Mouse (Mus musculus) testis, postnatal 14 days (tissue): ENCODE measurements around the gene Cgref1.
A peak's percentile ranks its signal among the peaks of the same experiment; 100 is the strongest.

Experiments
- DNase-seq: peaks from one replicate; pipeline ENCODE4 v3.0.0; 2021; ENCODE audit warnings: low spot score

Cgref1 gene

GRCm38 (mm10) chr5:30917348-30917747 lies 28.0 kb downstream of the Cgref1 start:
- no peak for DNase-seq

GRCm38 (mm10) chr5:30916841-30917240 lies 28.6 kb downstream of the Cgref1 start:
- DNase-seq = no peak

GRCm38 (mm10) chr5:30915974-30916433 lies 29.4 kb downstream of the Cgref1 start:
- peak; percentile 86 for DNase-seq

GRCm38 (mm10) chr5:30915456-30915855 lies 29.9 kb downstream of the Cgref1 start:
- no peak for DNase-seq

GRCm38 (mm10) chr5:30914849-30915248 lies 30.5 kb downstream of the Cgref1 start:
- DNase-seq = no peak

GRCm38 (mm10) chr5:30914101-30914635 lies 31.2 kb downstream of the Cgref1 start:
- no peak for DNase-seq

- peak; percentile 52 for DNase-seq
Observed at GRCm38 (mm10) chr5:30913060-30913841, 32.1 kb downstream of the Cgref1 start, which contains the start of gene Emilin1. Emilin1 (plus strand) TSS chr5:30913402.

- DNase-seq = no peak
Observed at GRCm38 (mm10) chr5:30912156-30912555, 33.2 kb downstream of the Cgref1 start.

GRCm38 (mm10) chr5:30910481-30910880 lies 34.9 kb downstream of the Cgref1 start:
- DNase-seq = no peak

GRCm38 (mm10) chr5:30909863-30910262 lies 35.5 kb downstream of the Cgref1 start:
- DNase-seq = no peak

GRCm38 (mm10) chr5:30909300-30909659 lies 36.1 kb downstream of the Cgref1 start:
- no peak for DNase-seq

- DNase-seq = peak; percentile 53
Observed at GRCm38 (mm10) chr5:30908426-30909299, 36.7 kb downstream of the Cgref1 start.

GRCm38 (mm10) chr5:30907413-30908059 lies 37.9 kb downstream of the Cgref1 start, which contains the start of gene Ost4:
Ost4 (minus strand) TSS chr5:30907788.
- peak; percentile 95 for DNase-seq

GRCm38 (mm10) chr5:30901860-30902259 lies 43.5 kb downstream of the Cgref1 start:
- no peak for DNase-seq

- no peak for DNase-seq
Observed at GRCm38 (mm10) chr5:30890375-30890774, 55.0 kb downstream of the Cgref1 start.

GRCm38 (mm10) chr5:30889088-30889754 lies 56.2 kb downstream of the Cgref1 start:
- DNase-seq = no peak

GRCm38 (mm10) chr5:30888337-30889087 lies 56.9 kb downstream of the Cgref1 start, which contains the start of gene Agbl5:
Agbl5 (plus strand) TSS chr5:30888694.
- peak; percentile 95 for DNase-seq

GRCm38 (mm10) chr5:30887858-30888336 lies 57.5 kb downstream of the Cgref1 start:
- DNase-seq = peak; percentile 91

GRCm38 (mm10) chr5:30887331-30887761 lies 58.0 kb downstream of the Cgref1 start:
- peak; percentile 77 for DNase-seq

- DNase-seq = no peak
Observed at GRCm38 (mm10) chr5:30886731-30887130, 58.7 kb downstream of the Cgref1 start.
